Mouse (Mus musculus): ENCODE data around the gene Hsdl2.

Gene Hsdl2

DNA sequence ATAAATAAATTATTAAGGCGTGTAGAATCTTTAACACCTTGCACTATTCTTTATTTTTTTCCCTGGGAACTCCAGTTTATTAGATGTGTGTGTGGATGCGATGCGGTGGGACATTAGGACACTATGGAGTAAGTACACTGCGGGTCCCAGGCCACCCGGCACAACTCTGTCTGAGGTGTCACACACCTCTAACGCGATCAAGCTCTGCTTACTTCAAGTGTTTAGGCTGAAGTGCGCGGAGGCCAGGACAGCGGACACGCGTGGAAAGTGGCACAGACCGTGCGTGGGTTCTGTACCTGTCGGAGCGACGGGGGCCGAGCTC, 44.3 kb downstream of the Hsdl2 start:
- intact Hi-C loops (cut with DNase I): no loop called here

- intact Hi-C loops (cut with DNase I): no loop called here
Measured at GRCm38 (mm10) chr4:59625998-59626910, 44.9 kb downstream of the Hsdl2 start, which contains the start of gene E130308A19Rik. Gene E130308A19Rik (plus strand): TSS chr4:59626211.

- intact Hi-C loops (cut with DNase I): no loop called here
Measured at GRCm38 (mm10) chr4:59628255-59628654, 46.9 kb downstream of the Hsdl2 start.

DNA sequence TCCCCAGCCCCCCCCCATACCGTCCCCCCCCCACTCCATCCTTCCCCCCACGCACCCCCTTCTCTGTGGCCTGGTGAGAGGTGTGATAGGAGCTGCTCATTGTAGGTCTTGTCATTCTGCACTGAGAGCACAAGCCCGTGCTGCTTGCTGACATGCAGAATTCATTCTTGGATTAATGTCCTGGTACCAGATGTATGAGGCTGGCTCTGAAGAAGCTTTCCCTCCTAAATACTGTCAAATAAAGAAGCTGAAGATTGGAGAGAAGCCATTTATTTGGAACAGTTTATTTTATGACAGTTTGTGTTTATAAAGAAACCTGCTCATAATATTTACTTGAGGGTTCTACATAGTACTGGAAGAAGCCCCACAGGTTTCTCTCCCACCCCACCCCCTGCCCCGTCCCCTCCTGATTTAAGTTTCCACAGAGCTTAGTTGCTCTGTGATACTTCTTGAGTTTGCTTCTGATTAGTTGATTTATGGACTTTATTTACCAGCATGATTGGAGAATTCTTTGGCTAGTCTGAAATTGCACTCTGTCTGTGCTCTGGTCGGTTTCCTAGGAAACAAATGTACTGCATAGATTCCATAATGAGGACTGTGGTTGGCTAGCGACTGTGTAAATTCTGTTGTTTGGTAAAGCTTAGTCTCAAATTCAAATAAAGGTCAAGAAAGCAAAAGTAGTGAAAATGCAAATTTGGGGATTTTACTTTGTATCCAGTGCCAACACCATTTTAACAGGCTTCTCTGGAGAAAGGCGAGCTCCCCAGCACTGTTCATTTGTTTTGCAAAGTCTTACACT, 47.9 kb downstream of the Hsdl2 start:
- intact Hi-C loops (cut with DNase I): no loop called here

DNA sequence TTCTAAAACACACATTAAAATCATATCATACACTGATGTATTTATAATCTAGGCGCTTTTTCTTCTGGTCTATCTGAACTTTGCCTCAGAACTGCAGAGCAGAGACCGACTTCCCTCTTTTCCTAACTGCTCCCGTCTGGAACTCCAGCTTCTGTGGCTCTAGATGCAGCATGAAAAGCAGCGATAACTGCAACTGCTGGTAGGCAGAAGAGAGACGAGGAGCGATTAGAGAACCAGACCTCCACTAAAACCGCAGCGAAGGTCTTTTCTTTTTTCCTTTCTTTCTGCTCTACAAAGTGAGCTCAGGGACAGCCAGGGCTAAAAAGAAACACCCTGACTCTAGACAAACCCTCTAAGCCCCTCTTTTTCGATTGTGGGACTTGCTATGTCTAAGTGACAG, 48.8 kb downstream of the Hsdl2 start:
- intact Hi-C loops (cut with DNase I): no loop called here

DNA sequence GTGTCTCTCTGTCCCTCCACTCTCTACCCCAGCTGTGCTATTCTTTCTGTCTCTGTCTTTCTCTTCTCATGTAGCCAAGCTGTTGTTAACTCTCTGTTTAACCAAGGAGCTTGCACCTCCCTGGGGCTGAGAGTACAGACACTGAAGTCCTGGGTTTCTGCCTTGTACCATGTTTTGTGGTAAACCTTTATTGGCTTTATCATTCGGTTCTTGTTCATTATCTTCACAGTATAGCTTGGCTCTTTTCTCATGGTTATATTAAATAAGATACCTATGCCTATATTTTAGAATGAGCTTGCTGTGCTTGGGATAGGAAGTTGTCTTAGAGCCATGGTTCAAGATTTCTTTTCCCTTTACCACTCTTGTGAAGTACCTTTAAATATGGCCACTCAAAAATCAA, 53.2 kb downstream of the Hsdl2 start:
- intact Hi-C loops (cut with DNase I): no loop called here

DNA sequence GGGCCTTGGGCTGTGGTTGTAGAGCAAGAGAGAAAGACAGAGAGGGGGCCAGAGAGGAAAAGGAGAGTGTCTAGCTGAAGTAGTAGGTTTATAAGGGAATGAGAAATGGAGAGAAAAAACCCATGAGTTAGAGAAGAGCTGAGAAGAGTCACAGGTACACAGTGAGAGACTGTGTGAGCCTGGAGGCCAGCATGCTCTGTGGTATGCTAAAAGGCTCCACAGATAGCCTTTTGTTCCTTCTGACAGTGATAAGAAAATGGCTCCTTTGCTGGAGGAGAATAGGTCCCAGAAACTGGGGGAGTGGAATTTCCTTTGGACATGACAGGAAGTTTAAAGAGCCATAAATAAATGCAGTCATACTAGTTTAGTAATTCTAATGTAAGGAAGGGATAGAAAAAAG, 57.8 kb downstream of the Hsdl2 start:
- intact Hi-C loops (cut with DNase I): no loop called here

DNA sequence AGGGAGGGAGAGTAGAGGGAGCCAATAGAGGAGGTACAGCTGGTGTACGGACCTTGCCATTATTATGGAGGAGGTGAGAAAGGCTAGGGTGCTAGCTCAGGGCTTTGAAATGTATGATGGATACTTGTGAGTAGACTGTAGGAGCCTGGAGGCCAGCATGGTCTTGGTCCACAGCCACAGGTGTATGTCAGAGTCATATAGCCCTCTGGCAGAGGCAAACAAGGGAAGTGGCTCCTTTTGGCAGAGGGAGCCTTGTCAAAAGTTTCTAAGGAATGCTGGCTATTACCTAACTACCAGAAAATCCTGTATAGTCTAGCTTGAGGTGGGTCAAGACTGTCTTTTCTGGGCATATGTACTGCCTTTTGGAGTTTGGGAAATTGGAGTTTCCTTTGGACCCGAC, 59.4 kb downstream of the Hsdl2 start:
- intact Hi-C loops (cut with DNase I): no loop called here

DNA sequence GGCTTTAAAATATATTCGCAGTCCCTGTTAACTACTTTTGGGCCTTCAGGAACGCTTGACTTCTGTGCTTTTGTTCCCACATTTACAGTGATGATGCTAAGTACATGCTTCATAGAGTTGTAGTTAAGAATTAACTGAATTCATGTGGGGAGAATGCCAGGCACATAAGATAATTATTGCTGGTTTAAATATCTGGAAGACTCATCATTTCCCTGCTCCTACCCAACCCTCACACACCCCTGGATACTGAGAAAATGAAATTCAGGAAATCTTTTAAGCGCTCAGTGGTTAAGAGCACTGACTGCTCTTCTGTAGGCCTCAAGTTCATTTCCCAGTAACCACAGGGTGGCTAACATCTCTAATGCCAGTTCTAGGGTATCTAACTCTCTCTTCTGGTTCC, 60.7 kb downstream of the Hsdl2 start:
- intact Hi-C loops (cut with DNase I): no loop called here

DNA sequence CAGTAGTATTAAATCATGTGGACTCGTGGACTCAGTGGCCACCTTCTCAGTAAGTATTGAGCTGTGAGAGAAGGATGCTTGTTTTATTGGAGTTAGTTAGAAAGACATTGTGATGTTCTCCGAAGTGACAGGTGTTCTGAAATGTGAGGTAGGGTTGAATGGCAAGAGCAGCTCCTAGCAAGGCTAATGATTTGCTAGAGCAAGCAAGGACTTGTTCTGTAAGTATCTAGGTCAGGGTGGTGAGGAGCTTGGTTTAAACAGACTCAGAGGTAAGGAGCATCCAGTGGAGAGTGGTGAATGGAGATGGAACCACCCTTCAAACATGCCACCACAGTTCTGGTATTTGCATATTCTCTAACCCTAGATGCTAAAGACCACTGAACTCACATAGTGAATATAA, 61.3 kb downstream of the Hsdl2 start:
- intact Hi-C loops (cut with DNase I): no loop called here

GRCm38 (mm10) chr4:59644431-59644830, 63.1 kb downstream of the Hsdl2 start:
- intact Hi-C loops (cut with DNase I): no loop called here

GRCm38 (mm10) chr4:59644992-59645391, 63.6 kb downstream of the Hsdl2 start:
- intact Hi-C loops (cut with DNase I): no loop called here

DNA sequence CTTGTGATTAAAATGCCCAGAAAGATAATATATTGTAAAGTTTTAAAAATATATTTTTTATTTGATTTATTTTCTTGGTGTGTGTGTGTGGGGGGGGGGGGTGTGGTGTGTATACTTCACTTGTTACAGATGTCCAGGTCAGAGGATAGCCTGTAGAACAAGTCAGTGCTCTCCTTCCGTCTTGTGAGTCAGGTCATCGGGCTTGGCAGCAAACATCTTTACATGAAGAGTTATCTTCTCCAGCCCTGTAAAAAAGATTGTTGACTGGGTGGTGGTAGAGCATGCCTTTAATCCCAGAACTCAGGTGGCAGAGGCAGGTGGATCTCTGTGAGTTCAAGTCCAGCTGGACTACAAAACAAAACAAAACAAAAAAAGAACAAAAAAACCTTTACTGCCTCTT, 64.2 kb downstream of the Hsdl2 start:
- intact Hi-C loops (cut with DNase I): no loop called here

DNA sequence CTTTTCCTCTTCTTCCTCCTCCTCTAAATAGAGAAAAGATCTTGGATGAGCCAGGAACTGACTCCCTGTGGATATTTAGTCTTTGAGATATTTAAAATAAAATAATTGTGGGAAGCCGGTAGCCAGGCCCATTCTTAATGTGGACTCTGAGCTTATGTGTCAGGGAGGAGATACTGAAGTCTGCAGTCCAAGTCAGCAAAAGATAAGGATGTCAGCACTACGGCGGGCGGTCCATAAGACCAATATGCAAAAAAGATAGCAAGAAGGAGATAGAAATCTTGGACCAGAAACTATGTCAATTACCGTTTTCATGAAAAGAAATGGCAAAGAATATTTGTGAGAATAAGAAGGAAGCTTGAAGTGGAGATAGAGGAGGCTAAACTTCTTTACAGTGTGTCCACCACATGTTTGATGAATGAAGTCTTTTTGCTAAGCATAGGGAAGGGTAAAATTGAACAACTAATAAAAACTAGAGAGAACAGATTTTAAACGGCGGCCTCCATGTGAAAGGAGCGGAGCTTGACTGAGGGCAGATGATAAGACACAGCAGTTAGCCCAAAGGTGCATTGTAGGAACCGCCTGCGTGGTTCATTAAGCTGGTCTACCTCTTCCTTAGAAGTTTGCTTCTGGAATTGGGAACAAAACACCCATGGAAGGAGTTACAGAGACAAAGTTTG, 64.8 kb downstream of the Hsdl2 start:
- intact Hi-C loops (cut with DNase I): no loop called here

DNA sequence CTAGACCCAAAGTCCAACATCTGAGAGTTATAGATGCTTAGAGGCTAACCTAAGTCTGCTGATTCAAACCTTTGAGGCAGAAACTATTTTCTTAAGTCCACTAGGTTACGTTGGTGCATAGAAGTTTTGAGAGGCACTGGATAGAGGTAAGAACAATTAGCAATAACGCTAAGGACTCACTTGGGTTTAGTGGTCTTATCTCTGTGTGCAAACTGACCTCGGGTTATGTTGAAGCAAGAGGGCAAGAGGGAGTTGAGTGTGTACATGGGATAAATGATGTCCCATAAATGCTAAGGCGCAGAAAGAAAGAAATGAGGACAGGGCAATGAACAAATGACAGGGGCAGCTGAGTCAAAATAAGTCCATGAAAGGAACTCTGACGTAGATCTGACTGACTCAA, 67.8 kb downstream of the Hsdl2 start:
- intact Hi-C loops (cut with DNase I): no loop called here

GRCm38 (mm10) chr4:59652166-59652681, 70.9 kb downstream of the Hsdl2 start:
- intact Hi-C loops (cut with DNase I): no loop called here

- intact Hi-C loops (cut with DNase I): no loop called here
Measured at GRCm38 (mm10) chr4:59656061-59656642, 74.8 kb downstream of the Hsdl2 start.

GRCm38 (mm10) chr4:59662163-59662562, 80.8 kb downstream of the Hsdl2 start:
- intact Hi-C loops (cut with DNase I): no loop called here

DNA sequence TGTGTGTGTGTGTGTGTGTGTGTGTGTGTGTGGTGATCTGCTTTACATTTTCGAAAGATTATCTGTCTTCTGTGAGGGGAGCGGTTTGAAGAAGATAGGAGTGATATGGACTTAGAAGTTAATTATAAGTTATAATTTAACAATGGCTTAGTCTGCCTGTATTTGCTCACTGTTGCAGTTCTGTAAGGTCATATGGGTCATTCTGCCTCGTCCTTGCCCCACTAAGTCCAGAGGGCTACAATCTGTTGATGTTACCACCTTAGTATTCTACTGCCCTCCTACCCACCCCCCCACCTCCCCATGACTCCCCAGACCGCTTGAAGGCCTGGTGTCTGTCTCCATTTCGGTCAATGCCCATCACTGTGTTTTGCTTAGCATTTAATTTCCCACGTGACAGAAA, 82.1 kb downstream of the Hsdl2 start:
- intact Hi-C loops (cut with DNase I): no loop called here

DNA sequence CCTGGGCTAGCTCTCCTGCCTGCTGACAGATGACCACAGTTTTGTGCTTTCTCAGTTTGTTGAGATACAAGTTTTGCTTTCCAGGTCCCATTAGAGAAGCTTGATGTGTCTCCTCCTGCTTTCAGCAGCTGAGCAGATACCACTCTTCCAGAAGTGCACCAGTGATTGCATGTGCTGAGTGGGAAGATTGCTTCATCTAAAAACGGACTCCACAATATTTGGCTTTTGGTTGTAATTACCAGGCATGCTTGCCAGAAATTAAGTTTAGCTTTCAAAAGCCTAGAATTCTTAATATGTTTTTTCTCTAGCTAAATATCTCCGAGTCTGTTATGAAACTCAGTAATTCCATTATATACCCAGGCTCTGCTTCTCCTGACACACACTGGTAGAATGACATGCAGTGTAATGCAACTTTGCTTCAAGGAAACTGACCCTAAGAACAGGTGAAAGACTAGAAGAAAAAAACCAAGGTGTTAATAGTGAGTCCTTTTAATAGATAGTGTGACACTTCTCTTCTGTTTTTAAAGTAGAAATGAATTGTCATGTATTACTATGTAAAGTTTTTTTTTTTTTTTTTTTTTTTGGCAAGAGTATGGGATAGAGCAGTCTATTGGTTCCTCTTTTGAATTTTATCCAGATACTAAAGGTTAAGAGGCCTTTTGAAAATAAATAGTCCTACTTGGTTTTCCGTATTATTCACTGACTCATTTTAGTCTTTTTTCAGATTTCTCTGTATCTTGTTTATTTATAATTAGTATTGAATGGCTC, 85.4 kb downstream of the Hsdl2 start:
- intact Hi-C loops (cut with DNase I): no loop called here

DNA sequence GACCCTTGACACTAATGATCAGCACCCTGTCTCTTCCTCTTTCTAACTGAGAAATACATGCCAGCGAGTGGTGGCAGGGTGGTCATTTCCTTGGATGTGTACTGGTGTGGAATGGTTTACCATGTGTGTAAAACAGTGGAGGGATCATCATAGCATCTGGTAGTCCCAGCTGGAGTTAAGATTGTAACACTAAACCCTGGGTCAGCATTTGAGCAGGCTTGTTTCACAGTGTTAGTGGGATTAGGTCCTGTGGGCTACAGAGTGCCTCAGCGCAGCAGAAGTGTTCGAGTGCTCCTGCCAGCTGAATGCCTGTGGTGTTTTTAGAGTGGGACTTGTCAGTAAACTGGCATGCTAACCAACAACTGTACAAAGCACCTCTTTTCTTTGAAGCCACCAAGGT, 86.7 kb downstream of the Hsdl2 start:
- intact Hi-C loops (cut with DNase I): no loop called here
